Mouse (Mus musculus) myocyte (in vitro differentiated cells): ENCODE measurements around the gene Camsap2.

ENCODE experiments used
- POLR2A ChIP-seq: IDR thresholded peaks from one replicate; pipeline ENCODE4 v1.6.1; 2011; ENCODE audit warnings: low read depth, mild to moderate bottlenecking, control low read depth, moderate library complexity; ENCODE audit not compliant: insufficient read length
- POLR2AphosphoS2 ChIP-seq: IDR thresholded peaks from one replicate; pipeline ENCODE4 v1.6.1; 2011; ENCODE audit warnings: low read depth, control low read depth; ENCODE audit not compliant: insufficient read length
- REST ChIP-seq: IDR thresholded peaks from one replicate; pipeline ENCODE4 v1.6.1; 2011; ENCODE audit warnings: mild to moderate bottlenecking, control low read depth, moderate library complexity; ENCODE audit not compliant: insufficient read depth, insufficient read length
- TCF12 ChIP-seq: IDR thresholded peaks from one replicate; pipeline ENCODE4 v1.6.1; 2011; ENCODE audit warnings: mild to moderate bottlenecking, control low read depth; ENCODE audit not compliant: poor library complexity, insufficient read depth, severe bottlenecking
- USF1 ChIP-seq: IDR thresholded peaks from one replicate; pipeline ENCODE4 v1.6.1; 2011; ENCODE audit warnings: low read depth, mild to moderate bottlenecking, control low read depth, moderate library complexity

DNA sequence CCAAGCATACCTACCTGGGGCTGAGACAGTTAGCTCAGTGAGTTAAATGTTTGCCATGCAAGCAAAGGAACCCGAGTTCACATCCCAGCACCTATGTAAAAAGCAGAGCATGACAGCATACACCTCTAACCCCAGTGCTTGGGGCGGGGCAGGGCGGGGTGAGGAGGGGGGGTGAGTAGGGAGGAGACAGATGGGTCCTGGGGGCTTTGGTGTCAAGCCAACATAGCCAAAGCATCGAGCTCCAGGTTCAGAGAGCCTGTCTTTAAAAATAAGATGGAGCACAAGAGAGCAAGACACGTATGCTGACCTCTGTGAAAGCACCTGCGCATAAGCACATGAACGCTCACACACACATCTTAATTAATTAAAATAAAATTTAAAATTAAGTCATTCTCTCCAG is 12.8 kb downstream of the Camsap2 start:
- TF ChIP-seq POLR2A = no peak
- no peak for TF ChIP-seq POLR2AphosphoS2
- TF ChIP-seq TCF12 = no peak
- TF ChIP-seq REST = no peak
- no peak for TF ChIP-seq USF1
